Mouse (Mus musculus): ENCODE data around the gene Apod. TPM values are rescaled to one million over a fixed set of nuclear protein-coding genes. Genes with fewer than 3 reads are reported as not detected.

Apod gene
- polyA plus RNA-seq, 1 experiment from 2014 or later, result 104 TPM

- DNase-seq, result no peak
- Histone ChIP-seq H3K27ac (replicated peaks; ENCODE audit: low read depth, low read length) (no peak overlapping the region), H3K4me1 (ENCODE audit: control insufficient read depth, insufficient read depth, low read length) (no peaks in the 10 kb centered on the region), H3K36me3 (ENCODE audit: control insufficient read depth, insufficient read depth, low read length) (no peaks in the 10 kb centered on the region), H3K4me3 (replicated peaks; ENCODE audit: low read depth, low read length) (no peak overlapping the region), H3K4me2 (ENCODE audit: low read length) (no peak overlapping the region), H3K27me3 (ENCODE audit: control insufficient read depth, insufficient read depth, low read length) (no peaks in the 10 kb centered on the region), H3K9ac (replicated peaks; ENCODE audit: low read length) (no peak overlapping the region), H3K9me3 (ENCODE audit: control insufficient read depth, low read length) (no peaks in the 10 kb centered on the region)
- WGBS, result 94% methylated on average over 11 of the region's 11 CpGs
- ATAC-seq (ENCODE audit: low FRiP score, low TSS enrichment), result no peak
Observed at GRCm38 (mm10) chr16:31286801-31287488, 27.7 kb downstream of the Apod start.

GRCm38 (mm10) chr16:31281981-31282380 lies 32.6 kb downstream of the Apod start:
- H3K4me3 ChIP-seq (replicated peaks; ENCODE audit: low read depth, low read length), result no peak overlapping the region
- no peaks in the 10 kb centered on the region for H3K36me3 ChIP-seq (ENCODE audit: control insufficient read depth, insufficient read depth, low read length)
- DNase-seq, result no peak
- no peak overlapping the region for H3K27ac ChIP-seq (replicated peaks; ENCODE audit: low read depth, low read length)
- H3K4me2 ChIP-seq (ENCODE audit: low read length), result no peak overlapping the region
- H3K9ac ChIP-seq (replicated peaks; ENCODE audit: low read length), result no peak overlapping the region
- H3K9me3 ChIP-seq (ENCODE audit: control insufficient read depth, low read length), result no peaks in the 10 kb centered on the region
- H3K4me1 ChIP-seq (ENCODE audit: control insufficient read depth, insufficient read depth, low read length), result no peaks in the 10 kb centered on the region
- no peak for ATAC-seq (ENCODE audit: low FRiP score, low TSS enrichment)
- 82% methylated on average over 2 of the region's 2 CpGs for WGBS
- no peaks in the 10 kb centered on the region for H3K27me3 ChIP-seq (ENCODE audit: control insufficient read depth, insufficient read depth, low read length)

GRCm38 (mm10) chr16:31280176-31280575 lies 34.4 kb downstream of the Apod start:
- no peak for ATAC-seq (ENCODE audit: low FRiP score, low TSS enrichment)
- Histone ChIP-seq H3K9me3 (ENCODE audit: control insufficient read depth, low read length) (no peaks in the 10 kb centered on the region), H3K9ac (replicated peaks; ENCODE audit: low read length) (no peak overlapping the region), H3K4me1 (ENCODE audit: control insufficient read depth, insufficient read depth, low read length) (no peaks in the 10 kb centered on the region), H3K36me3 (ENCODE audit: control insufficient read depth, insufficient read depth, low read length) (no peaks in the 10 kb centered on the region), H3K27ac (replicated peaks; ENCODE audit: low read depth, low read length) (no peak overlapping the region), H3K4me3 (replicated peaks; ENCODE audit: low read depth, low read length) (no peak overlapping the region), H3K27me3 (ENCODE audit: control insufficient read depth, insufficient read depth, low read length) (no peaks in the 10 kb centered on the region), H3K4me2 (ENCODE audit: low read length) (no peak overlapping the region)
- DNase-seq, result no peak
- 95% methylated on average over 4 of the region's 4 CpGs for WGBS

- no peak for DNase-seq
- Histone ChIP-seq H3K4me2 (ENCODE audit: low read length) (no peak overlapping the region), H3K36me3 (ENCODE audit: control insufficient read depth, insufficient read depth, low read length) (no peaks in the 10 kb centered on the region), H3K9ac (replicated peaks; ENCODE audit: low read length) (no peak overlapping the region), H3K4me3 (replicated peaks; ENCODE audit: low read depth, low read length) (no peak overlapping the region), H3K27me3 (ENCODE audit: control insufficient read depth, insufficient read depth, low read length) (no peaks in the 10 kb centered on the region), H3K4me1 (ENCODE audit: control insufficient read depth, insufficient read depth, low read length) (peaks cover 6% of the 10 kb centered on the region), H3K9me3 (ENCODE audit: control insufficient read depth, low read length) (no peaks in the 10 kb centered on the region), H3K27ac (replicated peaks; ENCODE audit: low read depth, low read length) (no peak overlapping the region)
- 79% methylated on average over 6 of the region's 6 CpGs for WGBS
- no peak for ATAC-seq (ENCODE audit: low FRiP score, low TSS enrichment)
Observed at GRCm38 (mm10) chr16:31278581-31278980, 36.0 kb downstream of the Apod start.

- no peaks in the 10 kb centered on the region for H3K27me3 ChIP-seq (ENCODE audit: control insufficient read depth, insufficient read depth, low read length)
- 71% methylated on average over 2 of the region's 2 CpGs for WGBS
- H3K36me3 ChIP-seq (ENCODE audit: control insufficient read depth, insufficient read depth, low read length), result no peaks in the 10 kb centered on the region
- no peak overlapping the region for H3K9ac ChIP-seq (replicated peaks; ENCODE audit: low read length)
- peaks cover 11% of the 10 kb centered on the region for H3K4me1 ChIP-seq (ENCODE audit: control insufficient read depth, insufficient read depth, low read length)
- H3K4me2 ChIP-seq (ENCODE audit: low read length), result no peak overlapping the region
- H3K4me3 ChIP-seq (replicated peaks; ENCODE audit: low read depth, low read length), result no peak overlapping the region
- no peak overlapping the region for H3K27ac ChIP-seq (replicated peaks; ENCODE audit: low read depth, low read length)
- no peak for ATAC-seq (ENCODE audit: low FRiP score, low TSS enrichment)
- no peaks in the 10 kb centered on the region for H3K9me3 ChIP-seq (ENCODE audit: control insufficient read depth, low read length)
- no peak for DNase-seq
Observed at GRCm38 (mm10) chr16:31278081-31278480, 36.5 kb downstream of the Apod start.

GRCm38 (mm10) chr16:31276962-31277361 lies 37.6 kb downstream of the Apod start:
- H3K9me3 ChIP-seq (ENCODE audit: control insufficient read depth, low read length), result no peaks in the 10 kb centered on the region
- ATAC-seq (ENCODE audit: low FRiP score, low TSS enrichment) (no peak), DNase-seq (no peak)
- no peak overlapping the region for H3K9ac ChIP-seq (replicated peaks; ENCODE audit: low read length)
- no peak overlapping the region for H3K4me3 ChIP-seq (replicated peaks; ENCODE audit: low read depth, low read length)
- no peak overlapping the region for H3K27ac ChIP-seq (replicated peaks; ENCODE audit: low read depth, low read length)
- WGBS, result 91% methylated on average over 7 of the region's 7 CpGs
- H3K36me3 ChIP-seq (ENCODE audit: control insufficient read depth, insufficient read depth, low read length), result no peaks in the 10 kb centered on the region
- no peak overlapping the region for H3K4me2 ChIP-seq (ENCODE audit: low read length)
- no peaks in the 10 kb centered on the region for H3K27me3 ChIP-seq (ENCODE audit: control insufficient read depth, insufficient read depth, low read length)
- H3K4me1 ChIP-seq (ENCODE audit: control insufficient read depth, insufficient read depth, low read length), result peaks cover 21% of the 10 kb centered on the region

- ATAC-seq (ENCODE audit: low FRiP score, low TSS enrichment), result no peak
- no peak overlapping the region for H3K4me2 ChIP-seq (ENCODE audit: low read length)
- no peak for DNase-seq
- 71% methylated on average over 7 of the region's 7 CpGs for WGBS
- H3K27me3 ChIP-seq (ENCODE audit: control insufficient read depth, insufficient read depth, low read length), result no peaks in the 10 kb centered on the region
- peaks cover 21% of the 10 kb centered on the region for H3K4me1 ChIP-seq (ENCODE audit: control insufficient read depth, insufficient read depth, low read length)
- no peaks in the 10 kb centered on the region for H3K36me3 ChIP-seq (ENCODE audit: control insufficient read depth, insufficient read depth, low read length)
- no peaks in the 10 kb centered on the region for H3K9me3 ChIP-seq (ENCODE audit: control insufficient read depth, low read length)
- H3K9ac ChIP-seq (replicated peaks; ENCODE audit: low read length), result no peak overlapping the region
- H3K4me3 ChIP-seq (replicated peaks; ENCODE audit: low read depth, low read length), result no peak overlapping the region
- H3K27ac ChIP-seq (replicated peaks; ENCODE audit: low read depth, low read length), result no peak overlapping the region
Observed at GRCm38 (mm10) chr16:31276539-31276938, 38.1 kb downstream of the Apod start.

GRCm38 (mm10) chr16:31274674-31275460 lies 39.7 kb downstream of the Apod start, which contains the start of gene Ppp1r2:
Gene Ppp1r2, minus strand, starts transcription at chr16:31275277.
- under 1% methylated on average over 80 of the region's 83 CpGs for WGBS
- peak; percentile 96 for DNase-seq
- no peaks in the 10 kb centered on the region for H3K27me3 ChIP-seq (ENCODE audit: control insufficient read depth, insufficient read depth, low read length)
- no peaks in the 10 kb centered on the region for H3K9me3 ChIP-seq (ENCODE audit: control insufficient read depth, low read length)
- H3K27ac ChIP-seq (replicated peaks; ENCODE audit: low read depth, low read length), result peak within 1 kb of the TSS; percentile 89
- peaks cover 21% of the 10 kb centered on the region for H3K4me1 ChIP-seq (ENCODE audit: control insufficient read depth, insufficient read depth, low read length)
- peak within 1 kb of the TSS; percentile 80 for H3K4me3 ChIP-seq (replicated peaks; ENCODE audit: low read depth, low read length)
- ATAC-seq (ENCODE audit: low FRiP score, low TSS enrichment), result peak; percentile 98
- peak within 1 kb of the TSS; percentile 82 for H3K4me2 ChIP-seq (ENCODE audit: low read length)
- no peaks in the 10 kb centered on the region for H3K36me3 ChIP-seq (ENCODE audit: control insufficient read depth, insufficient read depth, low read length)
- H3K9ac ChIP-seq (replicated peaks; ENCODE audit: low read length), result peak within 1 kb of the TSS; percentile 94

- H3K36me3 ChIP-seq (ENCODE audit: control insufficient read depth, insufficient read depth, low read length), result no peaks in the 10 kb centered on the region
- H3K27ac ChIP-seq (replicated peaks; ENCODE audit: low read depth, low read length), result no peak overlapping the region
- peaks cover 21% of the 10 kb centered on the region for H3K4me1 ChIP-seq (ENCODE audit: control insufficient read depth, insufficient read depth, low read length)
- H3K4me2 ChIP-seq (ENCODE audit: low read length), result peak overlapping the region; percentile 82
- DNase-seq (no peak), ATAC-seq (ENCODE audit: low FRiP score, low TSS enrichment) (no peak)
- H3K9ac ChIP-seq (replicated peaks; ENCODE audit: low read length), result peak overlapping the region; percentile 94
- H3K9me3 ChIP-seq (ENCODE audit: control insufficient read depth, low read length), result no peaks in the 10 kb centered on the region
- H3K27me3 ChIP-seq (ENCODE audit: control insufficient read depth, insufficient read depth, low read length), result no peaks in the 10 kb centered on the region
- peak overlapping the region; percentile 80 for H3K4me3 ChIP-seq (replicated peaks; ENCODE audit: low read depth, low read length)
- 4% methylated on average over 6 of the region's 6 CpGs for WGBS
Observed at GRCm38 (mm10) chr16:31274084-31274483, 40.5 kb downstream of the Apod start.
